Mouse (Mus musculus) liver, embryonic 12.5 days (tissue): ENCODE results near the gene Tshz3. TPM values are rescaled to one million over a fixed set of nuclear protein-coding genes. Genes with fewer than 3 reads are reported as not detected.

Experiments
- ATAC-seq: fragments of 200-750 bp; cut with Nextera tagmentation; 2 replicates; pipeline ENCODE4 v1.8.0; 2017; ENCODE audit warnings: moderate number of reproducible peaks, mild to moderate bottlenecking, moderate library complexity
- H3K27ac ChIP-seq: fragments of 300-500 bp; sonication (generic); 2 replicates; pipeline ENCODE4 v1.5.1; 2016; ENCODE audit warnings: mild to moderate bottlenecking
- H3K27me3 ChIP-seq: fragments of 300-500 bp; sonication (generic); replicated peaks from 2 replicates; pipeline ENCODE4 v1.6.1; 2016; ENCODE audit warnings: mild to moderate bottlenecking, moderate library complexity
- H3K36me3 ChIP-seq: fragments of 300-500 bp; sonication (generic); 2 replicates; pipeline ENCODE4 v1.6.1; 2016; ENCODE audit warnings: mild to moderate bottlenecking, moderate library complexity
- H3K4me1 ChIP-seq: fragments of 300-500 bp; sonication (generic); 2 replicates; pipeline ENCODE4 v1.6.1; 2016
- H3K4me2 ChIP-seq: fragments of 300-500 bp; sonication (generic); 2 replicates; pipeline ENCODE4 v1.6.1; 2016; ENCODE audit warnings: mild to moderate bottlenecking, moderate library complexity
- H3K4me3 ChIP-seq: fragments of 300-500 bp; sonication (generic); 2 replicates; pipeline ENCODE4 v1.5.1; 2016; ENCODE audit warnings: mild to moderate bottlenecking, moderate library complexity
- H3K9ac ChIP-seq: fragments of 300-500 bp; sonication (generic); 2 replicates; pipeline ENCODE4 v1.6.1; 2016; ENCODE audit warnings: mild to moderate bottlenecking, moderate library complexity
- H3K9me3 ChIP-seq: fragments of 300-500 bp; sonication (generic); replicated peaks from 2 replicates; pipeline ENCODE4 v1.6.1; 2016; ENCODE audit warnings: mild to moderate bottlenecking, moderate library complexity
- WGBS: fragments of 180-500 bp; shearing (Covaris S2); methylation state at CpG from one replicate; pipeline ENCODE4 v1.1.7; 2016; ENCODE audit not compliant: insufficient replicate concordance; 5-methylcytosine and 5-hydroxymethylcytosine counted together
- polyA plus RNA-seq: library from polyadenylated mRNA; unstranded; fragments of >200 nt; fragmentation: Nextera tagmentation; extraction: Ambion mirVana; gene quantifications from 2 replicates; pipeline ENCODE4 v1.2.1, GENCODE M21; 2016

Gene Tshz3
- polyA plus RNA-seq, 1 experiment from 2014 or later: 1.5 TPM

GRCm38 (mm10) chr7:36720830-36721229 lies 22.9 kb downstream of the Tshz3 start:
- Histone ChIP-seq H3K4me2 (no peak overlapping the region), H3K4me3 (no peak overlapping the region)
- WGBS: 42% methylated on average over 9 of the region's 9 CpGs

GRCm38 (mm10) chr7:36736303-36737050 lies 38.6 kb downstream of the Tshz3 start:
- Histone ChIP-seq H3K36me3 (no peaks in the 10 kb centered on the region), H3K9me3 (no peaks in the 10 kb centered on the region), H3K9ac (no peak overlapping the region), H3K27ac (no peak overlapping the region), H3K4me3 (no peak overlapping the region), H3K4me2 (no peak overlapping the region), H3K27me3 (no peaks in the 10 kb centered on the region), H3K4me1 (no peaks in the 10 kb centered on the region)
- ATAC-seq: no peak
- 73% methylated on average over 14 of the region's 14 CpGs for WGBS

More at GRCm38 (mm10) chr7:36720830-36721229, 22.9 kb downstream of the Tshz3 start:
- Histone ChIP-seq H3K9me3 (no peaks in the 10 kb centered on the region), H3K9ac (no peak overlapping the region), H3K27ac (no peak overlapping the region), H3K27me3 (no peaks in the 10 kb centered on the region), H3K4me1 (no peaks in the 10 kb centered on the region), H3K36me3 (no peaks in the 10 kb centered on the region)
- ATAC-seq: no peak

DNA sequence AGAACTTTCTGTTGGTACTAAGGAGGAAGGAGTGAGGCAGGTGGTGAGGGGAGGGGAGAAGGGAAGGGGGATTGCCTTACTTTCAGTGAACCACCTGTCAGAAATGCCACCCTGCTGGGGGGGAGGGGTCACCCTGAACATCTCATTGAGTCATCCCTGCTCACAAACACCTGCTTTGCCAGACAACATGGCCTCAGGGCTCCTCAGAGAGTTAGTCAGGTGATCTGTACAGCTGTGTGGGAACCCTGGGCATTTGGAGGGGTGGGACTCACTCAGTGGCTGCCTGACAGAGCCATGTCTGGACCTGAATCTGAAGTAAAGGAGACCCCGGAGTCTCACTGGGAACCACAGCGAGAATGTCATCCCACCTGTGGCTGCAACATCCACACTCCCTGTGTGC lies 53.6 kb downstream of the Tshz3 start:
- Histone ChIP-seq H3K36me3 (no peaks in the 10 kb centered on the region), H3K9ac (no peak overlapping the region)
- ATAC-seq: no peak

GRCm38 (mm10) chr7:36767501-36768092 lies 69.7 kb downstream of the Tshz3 start:
- Histone ChIP-seq H3K27ac (no peak overlapping the region), H3K4me2 (no peak overlapping the region), H3K36me3 (peaks cover 11% of the 10 kb centered on the region; the same call in 1 of the 2 replicates), H3K9ac (no peak overlapping the region), H3K27me3 (no peaks in the 10 kb centered on the region), H3K4me1 (no peaks in the 10 kb centered on the region), H3K4me3 (no peak overlapping the region), H3K9me3 (no peaks in the 10 kb centered on the region)
- WGBS: 66% methylated on average over 8 of the region's 8 CpGs
- no peak for ATAC-seq

More for the DNA sequence above, 53.6 kb downstream of the Tshz3 start:
- WGBS: 72% methylated on average over 2 of the region's 2 CpGs
- no peak overlapping the region for H3K4me2 ChIP-seq
- H3K4me3 ChIP-seq: no peak overlapping the region
- H3K9me3 ChIP-seq: no peaks in the 10 kb centered on the region
- no peak overlapping the region for H3K27ac ChIP-seq
- H3K27me3 ChIP-seq: no peaks in the 10 kb centered on the region
- no peaks in the 10 kb centered on the region for H3K4me1 ChIP-seq

DNA sequence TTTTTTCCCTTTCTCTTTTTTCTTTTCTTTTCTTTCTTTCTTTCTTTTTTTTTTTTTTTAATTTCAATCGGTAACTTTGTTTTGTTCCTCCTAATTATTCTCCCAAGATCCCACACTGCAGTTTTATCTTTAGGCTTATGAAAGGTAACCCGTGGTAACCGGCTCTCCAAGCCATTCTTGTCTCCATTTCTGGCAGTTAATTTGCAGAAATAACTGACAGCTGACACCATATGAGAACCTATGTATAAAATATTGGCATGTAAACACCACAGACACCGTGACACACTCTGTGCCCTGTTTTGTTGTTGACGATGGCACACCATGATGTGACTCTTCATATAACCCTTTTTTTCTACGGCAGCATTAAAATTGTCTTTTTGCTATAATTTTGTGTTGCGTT lies 75.2 kb downstream of the Tshz3 start:
- no peak overlapping the region for H3K9ac ChIP-seq
- H3K36me3 ChIP-seq: peaks cover 11% of the 10 kb centered on the region; the same call in 1 of the 2 replicates
- H3K4me3 ChIP-seq: no peak overlapping the region
- H3K27me3 ChIP-seq: no peaks in the 10 kb centered on the region
- no peaks in the 10 kb centered on the region for H3K9me3 ChIP-seq
- WGBS: 74% methylated on average over 7 of the region's 7 CpGs
- H3K4me2 ChIP-seq: no peak overlapping the region
- H3K27ac ChIP-seq: no peak overlapping the region
- ATAC-seq: no peak
- H3K4me1 ChIP-seq: no peaks in the 10 kb centered on the region

- no peak for ATAC-seq
- Histone ChIP-seq H3K9me3 (no peaks in the 10 kb centered on the region), H3K27me3 (no peaks in the 10 kb centered on the region), H3K4me1 (no peaks in the 10 kb centered on the region), H3K27ac (no peak overlapping the region), H3K9ac (no peak overlapping the region), H3K4me3 (no peak overlapping the region), H3K4me2 (no peak overlapping the region), H3K36me3 (no peaks in the 10 kb centered on the region)
- WGBS: 61% methylated on average over 4 of the region's 4 CpGs
Observed at GRCm38 (mm10) chr7:36776956-36777355, 79.0 kb downstream of the Tshz3 start.

GRCm38 (mm10) chr7:36778456-36778855 lies 80.5 kb downstream of the Tshz3 start:
- Histone ChIP-seq H3K9ac (no peak overlapping the region), H3K27me3 (no peaks in the 10 kb centered on the region), H3K27ac (no peak overlapping the region), H3K9me3 (no peaks in the 10 kb centered on the region), H3K4me3 (no peak overlapping the region), H3K4me1 (no peaks in the 10 kb centered on the region), H3K4me2 (no peak overlapping the region), H3K36me3 (no peaks in the 10 kb centered on the region)
- WGBS: 76% methylated on average over 11 of the region's 11 CpGs
- ATAC-seq: no peak

DNA sequence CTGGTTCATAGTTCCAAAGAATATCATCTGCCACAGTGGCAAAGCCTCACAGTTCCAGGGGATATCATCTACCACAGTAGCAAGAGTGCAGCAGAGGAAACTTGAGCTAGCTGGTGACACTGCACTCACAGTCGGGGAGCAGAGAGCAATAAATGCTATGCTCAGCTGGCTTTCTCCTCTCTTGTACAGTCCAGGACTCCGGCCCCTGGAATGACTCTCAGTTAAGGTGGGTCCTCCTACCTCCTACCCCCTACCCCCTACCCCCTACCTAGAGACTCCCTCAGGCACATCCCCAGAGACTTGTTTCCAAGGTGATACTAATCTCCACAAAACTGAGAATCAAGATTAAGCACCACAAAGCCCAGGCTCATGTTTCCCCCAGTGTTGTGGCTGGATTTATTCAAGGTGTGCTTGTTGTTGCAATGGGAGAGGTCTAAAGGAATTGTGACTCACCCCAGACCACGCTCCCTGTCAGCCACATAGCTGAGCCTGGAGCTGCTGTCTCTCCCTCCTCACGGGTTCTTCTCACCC lies 86.4 kb downstream of the Tshz3 start:
- Histone ChIP-seq H3K36me3 (no peaks in the 10 kb centered on the region), H3K4me1 (no peaks in the 10 kb centered on the region), H3K4me2 (no peak overlapping the region), H3K9me3 (no peaks in the 10 kb centered on the region), H3K4me3 (no peak overlapping the region), H3K27me3 (no peaks in the 10 kb centered on the region), H3K9ac (no peak overlapping the region), H3K27ac (no peak overlapping the region)
- ATAC-seq: no peak
- 62% methylated on average over 4 of the region's 4 CpGs for WGBS

DNA sequence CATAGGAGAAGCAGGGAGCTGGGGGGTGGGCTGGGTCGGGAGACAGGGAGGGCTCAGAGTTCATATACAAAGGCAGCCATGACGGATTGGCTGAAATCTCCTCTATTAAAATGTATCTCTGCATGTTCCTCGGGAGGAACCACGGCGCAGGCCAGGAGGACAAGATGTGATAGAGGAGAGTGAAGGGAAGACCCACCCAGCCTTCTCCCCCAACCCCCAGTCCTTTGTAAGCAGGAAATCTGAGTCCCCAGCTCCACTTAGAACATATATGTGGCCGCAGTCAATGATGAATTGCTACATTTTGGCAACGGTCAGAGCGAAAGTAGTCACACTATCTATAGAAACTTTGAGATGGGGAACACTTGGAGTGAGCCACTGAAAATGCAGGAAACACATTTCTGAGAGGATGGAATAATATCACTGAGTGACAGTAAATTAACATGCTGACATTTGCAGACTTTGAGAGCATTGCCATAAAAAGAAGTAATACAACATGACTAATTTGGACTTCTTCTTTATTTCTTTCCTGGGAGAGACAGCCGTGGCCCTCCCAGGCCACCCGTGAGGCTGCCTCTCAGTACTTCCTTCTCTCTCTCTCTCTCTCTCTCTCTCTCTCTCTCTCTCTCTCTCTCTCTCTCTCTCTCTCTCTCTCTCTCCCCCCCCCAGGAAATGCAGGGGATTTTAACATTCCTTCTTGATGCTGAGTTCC lies 88.9 kb downstream of the Tshz3 start:
- no peaks in the 10 kb centered on the region for H3K27me3 ChIP-seq
- no peak overlapping the region for H3K9ac ChIP-seq
- no peak overlapping the region for H3K4me2 ChIP-seq
- no peaks in the 10 kb centered on the region for H3K4me1 ChIP-seq
- H3K4me3 ChIP-seq: no peak overlapping the region
- WGBS: 52% methylated on average over 10 of the region's 10 CpGs
- H3K36me3 ChIP-seq: no peaks in the 10 kb centered on the region
- no peak for ATAC-seq
- H3K27ac ChIP-seq: no peak overlapping the region
- no peaks in the 10 kb centered on the region for H3K9me3 ChIP-seq

- Histone ChIP-seq H3K4me1 (no peaks in the 10 kb centered on the region), H3K27me3 (no peaks in the 10 kb centered on the region), H3K4me3 (no peak overlapping the region), H3K27ac (no peak overlapping the region), H3K4me2 (no peak overlapping the region), H3K9me3 (no peaks in the 10 kb centered on the region), H3K36me3 (no peaks in the 10 kb centered on the region), H3K9ac (no peak overlapping the region)
- 77% methylated on average over 15 of the region's 15 CpGs for WGBS
- no peak for ATAC-seq
Observed at GRCm38 (mm10) chr7:36796392-36797187, 98.7 kb downstream of the Tshz3 start.
